Mouse (Mus musculus) CD4-positive naive resting alpha-beta T cell, adult 57 days (primary cell): ENCODE results near the gene Cldn13. TPM values are rescaled to one million over a fixed set of nuclear protein-coding genes. Genes with fewer than 3 reads are reported as not detected.

Experiments
- total RNA-seq: library from RNA; stranded (reverse); gene quantifications from one replicate; pipeline ENCODE4 v1.2.4, GENCODE M21; 2023

Cldn13 gene
- total RNA-seq: not detected

DNA sequence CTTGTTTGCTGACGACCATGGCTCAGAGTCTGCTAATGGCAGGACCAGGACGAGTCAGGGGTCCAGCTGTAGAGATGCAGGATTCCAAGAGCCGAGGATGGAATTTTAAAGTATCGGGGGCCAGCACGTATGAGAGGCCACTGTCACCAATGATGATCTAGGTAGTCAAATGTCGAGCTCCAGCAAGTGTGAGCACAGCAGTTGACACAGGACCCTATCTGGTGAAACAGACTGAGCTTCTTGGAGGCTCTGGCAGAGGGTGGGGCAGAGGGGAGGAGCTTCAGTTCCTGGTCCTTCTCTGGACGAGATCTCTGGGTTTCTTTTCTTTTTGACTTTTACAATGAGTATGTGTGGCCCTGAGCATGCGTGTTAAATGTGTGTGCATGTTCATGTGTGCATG is at the start of gene Cldn13:
Cldn13 (minus strand) TSS at position 216 of the 400 bp plus-strand sequence.

DNA sequence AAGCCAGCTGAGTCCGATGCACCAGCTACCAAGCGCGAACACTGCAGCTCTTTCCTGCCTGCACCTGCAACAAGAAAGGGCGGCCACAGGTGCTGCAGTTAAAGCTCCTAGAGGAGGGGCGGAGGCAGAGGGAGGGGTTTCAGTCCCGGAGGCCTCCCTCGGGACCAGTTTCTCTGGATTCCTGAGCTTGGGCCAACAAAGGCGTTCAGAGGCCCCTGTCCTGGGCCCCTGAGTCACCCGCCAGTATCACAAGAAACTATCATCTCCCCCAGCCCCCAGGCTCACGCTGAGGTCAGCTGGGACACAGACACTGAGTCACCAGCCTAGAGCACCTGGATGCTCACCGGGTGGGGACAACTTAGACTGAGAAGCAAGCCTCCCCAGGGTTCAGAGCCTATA is 31.5 kb upstream of the Cldn13 start, which contains the start of gene Cldn4:
Cldn4 (minus strand) TSS at position 78 of the 399 bp plus-strand sequence.

DNA sequence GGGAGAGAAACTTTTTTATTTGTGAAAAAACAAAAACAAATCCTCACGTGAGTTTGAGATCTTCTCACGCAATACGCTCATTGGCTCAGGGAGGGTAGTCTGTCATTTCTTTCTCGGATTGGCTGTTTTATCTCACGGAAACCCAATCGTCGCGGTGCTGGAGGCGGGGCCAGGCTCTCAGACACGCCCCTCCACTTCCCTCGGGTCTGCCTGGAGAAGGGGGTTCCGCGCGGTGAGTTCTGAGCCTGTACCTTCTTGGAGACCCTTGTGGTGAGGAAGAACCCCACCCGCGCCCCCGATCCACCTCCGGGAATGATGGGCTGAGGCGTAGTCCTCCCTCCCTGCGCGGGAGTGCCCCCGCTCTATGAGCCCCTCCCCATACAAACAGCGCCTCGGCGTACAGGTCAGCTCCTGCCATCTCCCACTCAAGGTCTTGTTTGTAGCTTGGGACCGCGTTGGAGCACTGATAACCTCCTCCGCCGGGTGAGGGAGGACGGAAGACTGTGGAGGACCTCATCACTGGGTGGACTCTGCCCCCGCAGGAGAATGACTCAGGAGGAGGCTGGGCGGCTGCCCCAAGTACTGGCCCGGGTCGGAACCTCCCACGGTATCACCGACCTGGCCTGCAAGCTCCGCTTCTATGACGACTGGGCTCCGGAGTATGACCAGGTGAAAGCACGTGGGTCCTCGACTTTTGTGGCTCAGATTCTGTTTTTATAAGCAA is 17.0 kb upstream of the Cldn13 start, which contains the start of gene Mettl27:
Mettl27 (plus strand) TSS at position 190 of the 724 bp plus-strand sequence.

DNA sequence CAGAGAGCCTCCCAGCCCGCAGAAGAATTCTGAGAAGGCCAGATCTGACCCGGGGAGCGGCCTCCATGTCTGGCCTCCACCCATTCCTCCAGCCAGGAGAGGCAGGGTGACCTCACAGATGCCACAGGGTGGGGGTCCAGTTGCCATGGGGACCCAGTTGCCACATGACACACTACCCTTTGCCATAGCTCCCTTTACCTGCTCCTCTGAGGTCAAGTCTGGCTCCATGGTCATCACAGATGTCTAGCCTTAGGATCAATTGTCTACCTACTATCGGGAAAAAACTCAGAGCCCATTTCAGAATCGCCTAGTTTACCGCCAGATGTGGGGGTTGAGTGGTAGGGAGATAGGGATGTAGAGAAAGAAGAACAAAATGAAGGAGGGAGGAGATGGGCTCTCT is 8.7 kb downstream of the Cldn13 start, which contains the start of gene Tmem270:
Tmem270 (minus strand) TSS at position 101 of the 400 bp plus-strand sequence.

Other genes with a start within 250 kb of the Cldn13 start
- 16.3 TPM for gene Limk1, start 226.9 kb downstream of the Cldn13 start, total RNA-seq
- 0.74 TPM for gene Eln, start 168.2 kb downstream of the Cldn13 start, total RNA-seq
- not detected for gene Tmem270, start 8.8 kb downstream of the Cldn13 start, total RNA-seq
- gene Mettl27, start 16.8 kb upstream of the Cldn13 start, total RNA-seq: 21.3 TPM
- gene Cldn4, start 31.4 kb upstream of the Cldn13 start, total RNA-seq: not detected
- gene Cldn3, start 70.7 kb upstream of the Cldn13 start, total RNA-seq: not detected
- gene Abhd11, start 93.6 kb upstream of the Cldn13 start, total RNA-seq: 48.8 TPM
- 55.8 TPM for gene Stx1a, start 108.0 kb upstream of the Cldn13 start, total RNA-seq
- 17.4 TPM for gene Dnajc30, start 148.7 kb upstream of the Cldn13 start, total RNA-seq
- gene Bud23, start 149.4 kb upstream of the Cldn13 start, total RNA-seq: 74.1 TPM
- not detected for gene Vps37d, start 162.7 kb upstream of the Cldn13 start, total RNA-seq
- 0.98 TPM for gene Mlxipl, start 174.4 kb upstream of the Cldn13 start, total RNA-seq
- gene Tbl2, start 234.1 kb upstream of the Cldn13 start, total RNA-seq: 17.1 TPM